Mouse (Mus musculus): ENCODE measurements around the gene Mlec.

DNA sequence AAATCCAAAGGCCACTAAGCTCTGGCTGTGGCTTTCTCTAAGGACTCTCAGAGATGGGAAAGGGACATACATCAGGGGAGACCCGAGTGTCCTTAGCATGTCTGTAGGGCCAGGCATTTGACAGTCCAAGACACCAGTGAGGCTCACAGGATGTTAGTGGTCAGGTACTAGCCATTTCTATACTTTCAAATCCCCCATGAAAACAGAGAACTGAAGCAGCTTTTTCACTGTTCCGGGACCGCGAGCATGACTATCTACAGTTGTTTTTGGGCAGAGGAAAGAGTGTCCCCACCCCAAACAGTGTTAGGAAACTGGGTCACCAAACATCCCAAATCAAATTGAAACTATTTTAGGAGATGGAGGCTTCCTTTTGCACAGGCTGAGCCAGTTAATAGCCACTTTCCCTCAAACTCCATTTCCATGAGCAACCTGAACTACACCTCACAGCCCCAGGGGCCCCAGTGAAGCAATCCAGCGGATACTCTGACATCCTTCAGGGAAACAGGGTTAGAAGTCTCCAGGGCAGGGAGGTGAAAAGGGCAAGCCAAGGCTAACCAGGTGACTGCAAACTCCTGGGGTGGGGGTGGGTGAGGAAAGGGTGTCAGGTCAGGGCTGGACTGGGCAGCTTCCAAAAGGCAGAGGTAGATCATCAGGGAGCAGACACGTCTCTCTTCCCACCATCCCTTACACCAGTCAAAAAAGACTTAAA, 24.5 kb downstream of the Mlec start:
- TF ChIP-seq CTCF (conservative IDR thresholded peaks at IDR 0.05; ENCODE audit: insufficient read depth, insufficient read length, low read depth, low read length) (no peak), POLR2A (IDR thresholded peaks at IDR 0.05; ENCODE audit: low read depth, low read length) (no peak)

Data from kidney, adult 2 months (tissue).